Mouse (Mus musculus): ENCODE data around the gene Tmem208. TPM values are rescaled to one million over a fixed set of nuclear protein-coding genes. Genes with fewer than 3 reads are reported as not detected.

Gene Tmem208
- total and polyA plus RNA-seq, 3 experiments: 94.5 to 149 TPM; not detected in 1

DNA sequence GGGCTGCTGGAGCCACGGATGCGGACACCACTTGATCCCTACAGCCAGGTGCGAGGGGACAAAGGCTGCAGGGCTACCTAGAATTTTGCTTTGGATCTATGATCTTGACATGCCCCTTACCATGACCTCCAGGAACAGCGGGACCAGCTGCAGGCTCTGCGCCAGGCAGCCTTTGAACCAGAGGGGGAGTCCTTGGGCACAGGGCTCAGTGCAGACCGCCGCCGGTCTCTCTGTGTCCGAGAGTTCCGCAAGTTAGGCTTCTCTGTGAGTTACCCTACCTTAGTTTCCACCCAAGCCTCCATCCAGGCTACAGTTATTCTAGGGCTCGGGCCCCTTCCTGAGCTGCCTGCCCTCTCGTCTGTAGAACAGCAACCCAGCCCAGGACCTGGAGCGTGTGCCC, 18.5 kb upstream of the Tmem208 start:
- DNase-seq (ENCODE audit: low read depth, low spot score): no peak
- Histone ChIP-seq H3K79me2 (ENCODE audit: control insufficient read depth, insufficient read depth, low read length, poor library complexity) (no peaks in the 10 kb centered on the region), H3K4me3 (ENCODE audit: control insufficient read depth in 1 of 2, insufficient read depth in 1 of 2, low read depth in 2 of 2, low read length in 2 of 2) (no peak overlapping the region), H3K9ac (ENCODE audit: control insufficient read depth, low read depth, low read length, poor library complexity, severe bottlenecking) (no peak overlapping the region), H3K4me1 (ENCODE audit: control insufficient read depth in 1 of 2, insufficient read depth in 2 of 2, low read length in 2 of 2) (peaks cover 11 to 31% of the 10 kb centered on the region in 2 experiments), H3K36me3 (ENCODE audit: control insufficient read depth in 1 of 2, insufficient read depth in 2 of 2, low read length in 2 of 2) (peaks cover 3 to 26% of the 10 kb centered on the region in 2 experiments), H3K27ac (ENCODE audit: control insufficient read depth, low read depth, low read length) (no peak overlapping the region), H3K27me3 (ENCODE audit: control insufficient read depth in 1 of 2, insufficient read depth in 2 of 2, low read length in 2 of 2) (no peaks in the 10 kb centered on the region), H3K9me3 (replicated peaks; ENCODE audit: insufficient read depth, low read length) (no peaks in the 10 kb centered on the region)
- no peak for TF ChIP-seq MAFK (IDR thresholded peaks at IDR 0.05; ENCODE audit: borderline replicate concordance, low read depth, low read length)
- TF ChIP-seq ELF1 (IDR thresholded peaks at IDR 0.05; ENCODE audit: low read depth, low read length): no peak
- TF ChIP-seq GATA1 (IDR thresholded peaks at IDR 0.05; ENCODE audit: low read depth, low read length): no peak
- TF ChIP-seq SIN3A (IDR thresholded peaks at IDR 0.05; ENCODE audit: low read length): no peak
- TF ChIP-seq BHLHE40 (IDR thresholded peaks at IDR 0.05; ENCODE audit: borderline replicate concordance, low read depth, low read length): no peak
- no peak for TF ChIP-seq RAD21 (IDR thresholded peaks at IDR 0.05; ENCODE audit: low read depth, low read length)
- no peak for TF ChIP-seq MYC (IDR thresholded peaks at IDR 0.05; ENCODE audit: low read depth, low read length)
- no peak for TF ChIP-seq USF1 (IDR thresholded peaks at IDR 0.05; ENCODE audit: low read depth, low read length)
- TF ChIP-seq SMC3 (IDR thresholded peaks at IDR 0.05; ENCODE audit: low read depth, low read length): no peak
- TF ChIP-seq ETS1 (IDR thresholded peaks at IDR 0.05; ENCODE audit: low read depth, low read length): no peak
- TF ChIP-seq CTCF (IDR thresholded peaks at IDR 0.05 in 2 of 3, conservative IDR thresholded peaks at IDR 0.05 in 1 of 3; ENCODE audit: control insufficient read depth in 1 of 3, insufficient read depth in 1 of 3, low read depth in 2 of 3, low read length in 3 of 3, poor library complexity in 1 of 3, severe bottlenecking in 1 of 3): no peak
- no peak for TF ChIP-seq POLR2AphosphoS2 (IDR thresholded peaks at IDR 0.05; ENCODE audit: low read length)
- TF ChIP-seq POLR2A (IDR thresholded peaks at IDR 0.05; ENCODE audit: control insufficient read depth in 1 of 2, insufficient read depth in 1 of 2, low read depth in 1 of 2, low read length in 2 of 2, poor library complexity in 1 of 2): no peak
- no peak for TF ChIP-seq TAL1 (IDR thresholded peaks at IDR 0.05; ENCODE audit: low read length)
- no peak for TF ChIP-seq E2F4 (IDR thresholded peaks at IDR 0.05; ENCODE audit: borderline replicate concordance, low read depth, low read length)

DNA sequence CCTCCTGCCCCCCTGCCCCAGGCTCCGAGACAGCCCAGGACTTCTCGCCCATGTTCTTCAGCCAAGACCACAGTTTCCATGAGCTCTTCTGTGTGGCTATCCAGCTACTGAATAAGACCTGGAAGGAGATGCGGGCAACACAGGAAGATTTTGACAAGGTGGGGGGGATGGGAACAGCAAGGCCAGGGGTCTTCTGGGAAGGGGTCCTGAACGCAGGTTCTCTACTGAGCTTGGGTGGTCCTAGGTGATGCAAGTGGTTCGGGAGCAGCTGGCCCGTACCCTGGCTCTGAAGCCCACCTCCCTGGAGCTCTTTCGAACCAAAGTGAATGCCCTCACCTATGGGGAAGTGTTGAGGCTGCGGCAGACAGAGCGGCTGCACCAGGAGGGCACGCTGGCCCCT, 17.7 kb upstream of the Tmem208 start:
- Histone ChIP-seq H3K4me3 (ENCODE audit: control insufficient read depth in 1 of 2, insufficient read depth in 1 of 2, low read depth in 2 of 2, low read length in 2 of 2) (no peak overlapping the region), H3K9me3 (replicated peaks; ENCODE audit: insufficient read depth, low read length) (no peaks in the 10 kb centered on the region), H3K36me3 (ENCODE audit: control insufficient read depth in 1 of 2, insufficient read depth in 2 of 2, low read length in 2 of 2) (peaks cover 0 to 27% of the 10 kb centered on the region in 2 experiments; a peak in 2 of 4 replicates), H3K4me1 (ENCODE audit: control insufficient read depth in 1 of 2, insufficient read depth in 2 of 2, low read length in 2 of 2) (peaks cover 17 to 33% of the 10 kb centered on the region in 2 experiments), H3K27ac (ENCODE audit: control insufficient read depth, low read depth, low read length) (no peak overlapping the region), H3K9ac (ENCODE audit: control insufficient read depth, low read depth, low read length, poor library complexity, severe bottlenecking) (no peak overlapping the region), H3K79me2 (ENCODE audit: control insufficient read depth, insufficient read depth, low read length, poor library complexity) (no peaks in the 10 kb centered on the region), H3K27me3 (ENCODE audit: control insufficient read depth in 1 of 2, insufficient read depth in 2 of 2, low read length in 2 of 2) (no peaks in the 10 kb centered on the region)
- TF ChIP-seq MYC (IDR thresholded peaks at IDR 0.05; ENCODE audit: low read depth, low read length) (no peak), RCOR1 (IDR thresholded peaks at IDR 0.05; ENCODE audit: low read depth, low read length) (no peak), CHD2 (IDR thresholded peaks at IDR 0.05; ENCODE audit: low read length) (no peak), GATA1 (IDR thresholded peaks at IDR 0.05; ENCODE audit: low read depth, low read length) (no peak), ZNF384 (IDR thresholded peaks at IDR 0.05; ENCODE audit: low read depth, low read length) (no peak), CTCF (IDR thresholded peaks at IDR 0.05 in 2 of 3, conservative IDR thresholded peaks at IDR 0.05 in 1 of 3; ENCODE audit: control insufficient read depth in 1 of 3, insufficient read depth in 1 of 3, low read depth in 2 of 3, low read length in 3 of 3, poor library complexity in 1 of 3, severe bottlenecking in 1 of 3) (no peak), TAL1 (IDR thresholded peaks at IDR 0.05; ENCODE audit: low read length) (no peak), JUND (IDR thresholded peaks at IDR 0.05; ENCODE audit: low read depth, low read length) (no peak), KAT2A (conservative IDR thresholded peaks at IDR 0.05; ENCODE audit: low read depth, low read length) (no peak), ZKSCAN1 (IDR thresholded peaks at IDR 0.05; ENCODE audit: low read depth, low read length) (no peak), SMC3 (IDR thresholded peaks at IDR 0.05; ENCODE audit: low read depth, low read length) (no peak), MAFK (IDR thresholded peaks at IDR 0.05; ENCODE audit: borderline replicate concordance, low read depth, low read length) (no peak), HCFC1 (IDR thresholded peaks at IDR 0.05; ENCODE audit: low read depth, low read length) (no peak), NRF1 (IDR thresholded peaks at IDR 0.05; ENCODE audit: insufficient read depth, low read depth, low read length, poor library complexity, severe bottlenecking) (no peak), E2F4 (IDR thresholded peaks at IDR 0.05; ENCODE audit: borderline replicate concordance, low read depth, low read length) (no peak), POLR2AphosphoS5 (IDR thresholded peaks at IDR 0.05; ENCODE audit: borderline replicate concordance, low read depth, low read length) (no peak)
- no peak for DNase-seq (ENCODE audit: low read depth, low spot score)
